Mouse (Mus musculus) heart, postnatal 0 days (tissue): ENCODE results near the gene Pomgnt2. TPM values are rescaled to one million over a fixed set of nuclear protein-coding genes. Genes with fewer than 3 reads are reported as not detected.
A peak's percentile ranks its signal among the peaks of the same experiment; 100 is the strongest.

ENCODE experiments used
- ATAC-seq: fragments of 200-750 bp; cut with Nextera tagmentation; 2 replicates; pipeline ENCODE4 v1.8.0; 2017; ENCODE audit warnings: low read depth, moderate number of reproducible peaks, moderate library complexity; ENCODE audit not compliant: insufficient read depth
- DNase-seq: peaks from one replicate; pipeline ENCODE4 v3.0.0-alpha.2; 2016; ENCODE audit warnings: low spot score
- H3K27ac ChIP-seq: fragments of 300-500 bp; sonication (generic); 2 replicates; pipeline ENCODE4 v1.5.1; 2014; ENCODE audit warnings: low read depth, mild to moderate bottlenecking
- H3K27me3 ChIP-seq: fragments of 300-500 bp; sonication (generic); 2 replicates; pipeline ENCODE4 v1.6.1; 2014; ENCODE audit warnings: low read length, mixed read lengths; ENCODE audit not compliant: control insufficient read depth, insufficient read depth
- H3K36me3 ChIP-seq: fragments of 300-500 bp; sonication (generic); replicated peaks from 2 replicates; pipeline ENCODE4 v1.6.1; 2014; ENCODE audit warnings: low read length, mixed read lengths; ENCODE audit not compliant: control insufficient read depth, insufficient read depth
- H3K4me1 ChIP-seq: fragments of 300-500 bp; sonication (generic); 2 replicates; pipeline ENCODE4 v1.6.1; 2014; ENCODE audit warnings: antibody characterized with exemption; ENCODE audit not compliant: control insufficient read depth, insufficient read depth
- H3K4me2 ChIP-seq: fragments of 300-500 bp; sonication (generic); 2 replicates; pipeline ENCODE4 v1.6.1; 2014; ENCODE audit warnings: low read depth, mild to moderate bottlenecking, low read length, moderate library complexity
- H3K4me3 ChIP-seq: fragments of 300-500 bp; sonication (generic); 2 replicates; pipeline ENCODE4 v1.5.1; 2014; ENCODE audit warnings: low read depth, low read length
- H3K9ac ChIP-seq: fragments of 300-500 bp; sonication (generic); replicated peaks from 2 replicates; pipeline ENCODE4 v1.6.1; 2014; ENCODE audit warnings: low read depth, low read length, mixed read lengths
- H3K9me3 ChIP-seq: fragments of 300-500 bp; sonication (generic); replicated peaks from 2 replicates; pipeline ENCODE4 v1.6.1; 2016; ENCODE audit warnings: low read length; ENCODE audit not compliant: control insufficient read depth
- CTCF ChIP-seq: IDR thresholded peaks from 2 replicates; pipeline ENCODE4 v1.5.1; 2016; ENCODE audit warnings: antibody characterized with exemption, control low read depth, low read depth
- EP300 ChIP-seq: IDR thresholded peaks from 2 replicates; pipeline ENCODE4 v1.6.1; 2016; ENCODE audit warnings: antibody characterized with exemption, low read depth
- WGBS: fragments of 180-500 bp; shearing (Covaris S2); extraction: QIAGEN DNeasy Blood & Tissue Kit; methylation state at CpG from one replicate; pipeline ENCODE4 v1.1.7; 2014; 5-methylcytosine and 5-hydroxymethylcytosine counted together
- polyA plus RNA-seq: library from polyadenylated mRNA; unstranded; fragments of >200 nt; fragmentation: Nextera tagmentation; extraction: Ambion mirVana; gene quantifications from 2 replicates; pipeline ENCODE4 v1.2.1, GENCODE M21; 2015
- total RNA-seq: library from RNA; depleted of rRNA; stranded (reverse); fragments of >200 nt; gene quantifications from 2 replicates; pipeline ENCODE4 v1.2.3, GENCODE M21; 2014; ENCODE audit warnings: low replicate concordance

Pomgnt2 gene
- total and polyA plus RNA-seq, 2 experiments from 2014 or later = 6.9 to 14.2 TPM

- Histone ChIP-seq H3K36me3 (no peaks in the 10 kb centered on the region), H3K4me1 (peaks cover 34% of the 10 kb centered on the region), H3K4me2 (no peak overlapping the region), H3K27ac (no peak overlapping the region), H3K4me3 (no peak overlapping the region), H3K9me3 (no peaks in the 10 kb centered on the region), H3K9ac (no peak overlapping the region), H3K27me3 (no peaks in the 10 kb centered on the region)
- WGBS = 71% methylated on average over 3 of the region's 3 CpGs
- ATAC-seq (no peak), DNase-seq (no peak)
- no peak for TF ChIP-seq EP300
- TF ChIP-seq CTCF = no peak
Measured at GRCm38 (mm10) chr9:122032071-122032470, 35.2 kb upstream of the Pomgnt2 start.

DNA sequence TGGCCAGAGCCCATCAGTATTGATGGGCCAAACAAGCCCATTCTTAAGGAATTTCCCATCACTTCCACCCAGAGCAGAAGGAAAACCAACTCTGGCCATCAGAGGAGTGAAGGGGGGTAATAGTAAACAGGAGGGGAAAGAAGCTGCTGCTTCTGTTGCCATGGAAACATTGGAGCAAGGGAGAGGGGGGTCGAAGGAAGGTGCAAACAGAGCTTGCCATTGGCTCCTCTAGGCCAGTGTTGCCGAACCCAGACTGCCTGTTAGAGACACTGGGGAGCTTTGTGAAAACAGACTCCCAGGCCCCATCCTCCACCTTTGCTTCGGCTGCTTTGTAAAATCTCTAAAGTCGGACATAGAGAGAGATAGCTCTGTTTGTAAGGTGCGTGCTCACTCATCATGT is 33.8 kb upstream of the Pomgnt2 start:
- DNase-seq (no peak), ATAC-seq (no peak)
- no peak overlapping the region for H3K4me2 ChIP-seq
- WGBS = 78% methylated on average over 5 of the region's 5 CpGs
- no peaks in the 10 kb centered on the region for H3K9me3 ChIP-seq
- TF ChIP-seq EP300 = no peak
- TF ChIP-seq CTCF = no peak
- no peak overlapping the region for H3K9ac ChIP-seq
- H3K4me3 ChIP-seq = no peak overlapping the region
- no peaks in the 10 kb centered on the region for H3K27me3 ChIP-seq
- no peak overlapping the region for H3K27ac ChIP-seq
- H3K4me1 ChIP-seq = peaks cover 40% of the 10 kb centered on the region
- no peaks in the 10 kb centered on the region for H3K36me3 ChIP-seq

DNA sequence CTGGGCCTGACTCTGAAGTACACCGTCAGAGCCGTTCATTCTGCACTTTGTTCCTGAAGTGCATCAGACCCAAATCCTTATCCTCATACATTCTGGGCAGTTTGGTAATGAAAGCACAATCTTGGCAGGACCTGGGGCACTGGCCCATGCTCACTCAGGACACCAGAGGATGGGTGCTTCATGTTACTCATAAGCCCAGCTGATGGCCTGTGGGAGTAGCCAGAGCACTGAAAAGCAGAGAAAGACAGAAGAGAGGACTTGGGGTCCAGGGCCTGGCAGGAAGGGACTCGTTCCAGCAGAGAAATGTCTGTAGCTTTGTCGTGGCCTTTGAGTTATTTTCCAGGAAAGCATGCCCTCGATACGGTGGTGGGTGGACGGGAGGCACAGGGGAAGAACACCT is 32.9 kb upstream of the Pomgnt2 start:
- ATAC-seq = no peak
- WGBS = 82% methylated on average over 7 of the region's 7 CpGs
- H3K4me3 ChIP-seq = no peak overlapping the region
- no peak overlapping the region for H3K9ac ChIP-seq
- peaks cover 42% of the 10 kb centered on the region for H3K4me1 ChIP-seq
- no peaks in the 10 kb centered on the region for H3K27me3 ChIP-seq
- H3K27ac ChIP-seq = peak overlapping the region; percentile 23; the same call in 1 of the 2 replicates
- no peaks in the 10 kb centered on the region for H3K36me3 ChIP-seq
- no peaks in the 10 kb centered on the region for H3K9me3 ChIP-seq
- DNase-seq = no peak
- H3K4me2 ChIP-seq = no peak overlapping the region
- no peak for TF ChIP-seq EP300
- no peak for TF ChIP-seq CTCF

- Histone ChIP-seq H3K4me2 (0 out of 2 replicates have a peak overlapping the region, but pooled peaks have one; percentile 10), H3K9ac (no peak overlapping the region)
- peak; percentile 89 for DNase-seq
Measured at GRCm38 (mm10) chr9:122027914-122028745, 31.2 kb upstream of the Pomgnt2 start.

DNA sequence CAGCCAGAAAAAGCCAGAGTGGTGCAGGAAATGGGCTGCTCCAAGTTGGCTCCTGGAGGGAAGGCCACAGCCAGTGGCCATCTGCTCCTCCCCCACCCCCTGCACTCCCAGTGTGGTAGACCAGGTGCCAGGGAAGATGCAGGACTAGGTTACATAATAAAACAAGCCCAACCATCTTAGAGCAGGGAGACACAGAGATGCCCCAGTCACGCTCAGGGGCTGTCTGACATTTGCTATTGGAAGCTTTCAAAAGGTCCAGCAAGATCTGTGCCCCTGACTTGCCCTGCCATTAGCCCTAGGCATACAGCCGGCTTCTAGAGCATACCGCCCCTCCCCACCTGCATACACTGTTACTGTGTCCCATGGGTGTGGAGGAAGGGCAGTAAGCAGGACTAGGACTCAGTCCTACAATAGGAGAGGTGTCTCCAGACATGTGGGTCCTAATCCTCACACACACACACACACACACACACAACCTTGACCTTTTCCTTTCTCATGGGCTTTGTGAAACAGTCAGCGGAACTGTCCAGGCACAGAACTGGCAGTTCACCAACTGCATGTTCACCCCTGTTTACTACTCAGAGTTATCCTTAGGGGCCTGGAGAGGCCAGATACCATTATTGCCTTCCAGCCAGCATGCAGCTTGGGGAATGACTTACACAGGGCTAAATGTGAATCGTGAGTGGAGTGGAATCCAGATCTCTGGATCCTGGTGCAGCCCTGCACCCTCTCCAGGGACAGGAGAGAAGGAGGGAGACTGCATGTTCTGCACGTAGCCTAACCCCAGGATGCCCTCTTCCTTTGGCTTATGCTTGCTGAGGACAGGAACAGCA is 30.4 kb upstream of the Pomgnt2 start:
- Histone ChIP-seq H3K4me2 (0 out of 2 replicates have a peak overlapping the region, but pooled peaks have one; percentile 10), H3K27me3 (no peaks in the 10 kb centered on the region), H3K27ac (peak overlapping the region; percentile 95), H3K4me3 (no peak overlapping the region), H3K9ac (no peak overlapping the region), H3K36me3 (no peaks in the 10 kb centered on the region), H3K9me3 (no peaks in the 10 kb centered on the region), H3K4me1 (peaks cover 52% of the 10 kb centered on the region)
- WGBS = 31% methylated on average over 6 of the region's 6 CpGs
- ATAC-seq (peak; percentile 52), DNase-seq (peak; percentile 66)
- 0 out of 2 replicates have a peak, but pooled peaks have one; percentile 1 for TF ChIP-seq CTCF
- peak; percentile 95 for TF ChIP-seq EP300

More at GRCm38 (mm10) chr9:122027914-122028745, 31.2 kb upstream of the Pomgnt2 start:
- no peaks in the 10 kb centered on the region for H3K9me3 ChIP-seq
- no peak overlapping the region for H3K4me3 ChIP-seq
- 16% methylated on average over 11 of the region's 11 CpGs for WGBS
- ATAC-seq = peak; percentile 79
- H3K27ac ChIP-seq = peak overlapping the region; percentile 95
- no peaks in the 10 kb centered on the region for H3K36me3 ChIP-seq
- peak; percentile 99 for TF ChIP-seq EP300
- no peak for TF ChIP-seq CTCF
- peaks cover 48% of the 10 kb centered on the region for H3K4me1 ChIP-seq
- no peaks in the 10 kb centered on the region for H3K27me3 ChIP-seq
